Mouse (Mus musculus) embryonic fibroblast, embryonic 13.5 days (primary cell): ENCODE data around the gene Hs3st2.

Source experiments
- CTCF ChIP-seq: IDR thresholded peaks from 2 replicates; pipeline ENCODE4 v1.5.1; 2011; ENCODE audit warnings: mild to moderate bottlenecking, control low read depth, low read length, moderate library complexity, borderline replicate concordance; ENCODE audit not compliant: insufficient read depth
- POLR2A ChIP-seq: IDR thresholded peaks from 2 replicates; pipeline ENCODE4 v1.6.1; 2011; ENCODE audit warnings: low read depth, mild to moderate bottlenecking, control low read depth, low read length, moderate library complexity

DNA sequence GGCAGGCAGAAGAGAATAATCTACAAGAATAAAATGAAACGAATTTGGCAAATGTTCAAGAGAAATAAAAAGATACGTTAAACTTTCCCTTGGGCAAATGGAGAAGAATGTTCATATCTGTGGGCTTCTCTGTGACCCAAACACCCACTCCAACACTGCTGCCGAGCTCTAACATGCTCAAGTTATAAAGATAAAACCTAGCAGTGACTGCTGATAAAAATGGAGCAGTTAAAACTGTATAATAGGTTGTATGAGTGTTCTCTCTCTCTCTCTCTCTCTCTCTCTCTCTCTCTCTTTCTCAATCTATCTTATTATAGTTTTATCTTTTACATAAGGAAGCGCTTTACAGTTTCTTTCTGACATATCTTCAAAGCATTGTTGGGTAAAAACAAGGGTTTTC is 144.3 kb downstream of the Hs3st2 start:
- TF ChIP-seq CTCF (no peak), POLR2A (no peak)
